Mouse (Mus musculus) hindbrain, embryonic 16.5 days (tissue): ENCODE measurements at regions not wholly inside any gene's neighbourhood (a gene's known extent, or its start where the extent isn't known, plus 50 kb on each side); places are given as distances from the start of the nearest gene placed in this dataset.

Source experiments
- ATAC-seq: fragments of 200-750 bp; cut with Nextera tagmentation; 2 replicates; pipeline ENCODE4 v1.8.0; 2017; ENCODE audit warnings: moderate TSS enrichment, moderate library complexity
- H3K27ac ChIP-seq: fragments of 300-500 bp; sonication (generic); 2 replicates; pipeline ENCODE4 v1.5.1; 2014; ENCODE audit warnings: low read depth, mild to moderate bottlenecking, control low read depth, low read length, moderate library complexity
- H3K27me3 ChIP-seq: fragments of 300-500 bp; sonication (generic); replicated peaks from 2 replicates; pipeline ENCODE4 v1.6.1; 2014; ENCODE audit warnings: low read length; ENCODE audit not compliant: control insufficient read depth, insufficient read depth
- H3K36me3 ChIP-seq: fragments of 300-500 bp; sonication (generic); 2 replicates; pipeline ENCODE4 v1.6.1; 2014; ENCODE audit warnings: mild to moderate bottlenecking, low read length, moderate library complexity, mixed read lengths; ENCODE audit not compliant: control insufficient read depth, insufficient read depth
- H3K4me1 ChIP-seq: fragments of 300-500 bp; sonication (generic); 2 replicates; pipeline ENCODE4 v1.6.1; 2014; ENCODE audit warnings: low read depth, low read length; ENCODE audit not compliant: control insufficient read depth, insufficient read depth
- H3K4me2 ChIP-seq: fragments of 300-500 bp; sonication (generic); 2 replicates; pipeline ENCODE4 v1.6.1; 2014; ENCODE audit warnings: mild to moderate bottlenecking, low read length, control low read depth, moderate library complexity
- H3K4me3 ChIP-seq: fragments of 300-500 bp; sonication (generic); 2 replicates; pipeline ENCODE4 v1.5.1; 2014; ENCODE audit warnings: mild to moderate bottlenecking, low read length, control low read depth, moderate library complexity
- H3K9ac ChIP-seq: fragments of 300-500 bp; sonication (generic); 2 replicates; pipeline ENCODE4 v1.6.1; 2014; ENCODE audit warnings: low read depth, mild to moderate bottlenecking, control low read depth, low read length, moderate library complexity
- H3K9me3 ChIP-seq: fragments of 300-500 bp; sonication (generic); 2 replicates; pipeline ENCODE4 v1.6.1; 2014; ENCODE audit warnings: mild to moderate bottlenecking, low read length, moderate library complexity; ENCODE audit not compliant: control insufficient read depth
- WGBS: fragments of 180-500 bp; shearing (Covaris S2); extraction: QIAGEN DNeasy Blood & Tissue Kit; methylation state at CpG from one replicate; pipeline ENCODE4 v1.1.7; 2014; 5-methylcytosine and 5-hydroxymethylcytosine counted together

- Histone ChIP-seq H3K4me2 (no peak overlapping the region), H3K4me1 (peaks cover 7% of the 10 kb centered on the region), H3K4me3 (no peak overlapping the region), H3K27ac (no peak overlapping the region), H3K36me3 (no peaks in the 10 kb centered on the region), H3K9me3 (0 out of 2 replicates have a peak, but pooled peaks cover 3% of the 10 kb centered on the region), H3K27me3 (no peaks in the 10 kb centered on the region), H3K9ac (no peak overlapping the region)
- ATAC-seq = no peak
- WGBS = 87% methylated on average over 12 of the region's 12 CpGs
Observed at GRCm38 (mm10) chr12:110021690-110022089, 257.2 kb upstream of the Dio3 start.

- 66% methylated on average over 6 of the region's 6 CpGs for WGBS
- H3K4me3 ChIP-seq = no peak overlapping the region
- peaks cover 7% of the 10 kb centered on the region for H3K4me1 ChIP-seq
- H3K36me3 ChIP-seq = no peaks in the 10 kb centered on the region
- no peak overlapping the region for H3K9ac ChIP-seq
- H3K9me3 ChIP-seq = 0 out of 2 replicates have a peak, but pooled peaks cover 3% of the 10 kb centered on the region
- H3K27me3 ChIP-seq = no peaks in the 10 kb centered on the region
- no peak for ATAC-seq
- no peak overlapping the region for H3K27ac ChIP-seq
- no peak overlapping the region for H3K4me2 ChIP-seq
Observed at GRCm38 (mm10) chr12:110022631-110023030, 256.2 kb upstream of the Dio3 start.

GRCm38 (mm10) chr12:110023192-110024101, 255.4 kb upstream of the Dio3 start:
- Histone ChIP-seq H3K27ac (no peak overlapping the region), H3K4me2 (no peak overlapping the region), H3K9me3 (0 out of 2 replicates have a peak, but pooled peaks cover 1% of the 10 kb centered on the region), H3K4me1 (peaks cover 7% of the 10 kb centered on the region), H3K4me3 (no peak overlapping the region), H3K27me3 (no peaks in the 10 kb centered on the region), H3K36me3 (no peaks in the 10 kb centered on the region), H3K9ac (no peak overlapping the region)
- ATAC-seq = no peak
- WGBS = 60% methylated on average over 11 of the region's 11 CpGs

GRCm38 (mm10) chr12:110024295-110024694, 254.6 kb upstream of the Dio3 start:
- no peaks in the 10 kb centered on the region for H3K9me3 ChIP-seq
- ATAC-seq = no peak
- H3K36me3 ChIP-seq = no peaks in the 10 kb centered on the region
- no peak overlapping the region for H3K4me2 ChIP-seq
- H3K27me3 ChIP-seq = no peaks in the 10 kb centered on the region
- no peak overlapping the region for H3K9ac ChIP-seq
- H3K4me1 ChIP-seq = peaks cover 7% of the 10 kb centered on the region
- WGBS = 83% methylated on average over 9 of the region's 9 CpGs
- no peak overlapping the region for H3K27ac ChIP-seq
- no peak overlapping the region for H3K4me3 ChIP-seq

GRCm38 (mm10) chr12:110025171-110025570, 253.7 kb upstream of the Dio3 start:
- H3K9me3 ChIP-seq = no peaks in the 10 kb centered on the region
- H3K27me3 ChIP-seq = no peaks in the 10 kb centered on the region
- H3K36me3 ChIP-seq = no peaks in the 10 kb centered on the region
- no peak for ATAC-seq
- no peak overlapping the region for H3K27ac ChIP-seq
- H3K4me2 ChIP-seq = no peak overlapping the region
- WGBS = 87% methylated on average over 7 of the region's 7 CpGs
- H3K9ac ChIP-seq = no peak overlapping the region
- peaks cover 7% of the 10 kb centered on the region for H3K4me1 ChIP-seq
- no peak overlapping the region for H3K4me3 ChIP-seq

GRCm38 (mm10) chr12:110026033-110026750, 252.7 kb upstream of the Dio3 start:
- Histone ChIP-seq H3K27me3 (no peaks in the 10 kb centered on the region), H3K9ac (no peak overlapping the region), H3K4me3 (no peak overlapping the region), H3K36me3 (no peaks in the 10 kb centered on the region), H3K9me3 (no peaks in the 10 kb centered on the region), H3K4me2 (no peak overlapping the region), H3K27ac (no peak overlapping the region; the same call in 1 of the 2 replicates), H3K4me1 (peaks cover 7% of the 10 kb centered on the region)
- 25% methylated on average over 11 of the region's 11 CpGs for WGBS
- ATAC-seq = peak; percentile 56

GRCm38 (mm10) chr12:110027345-110027744, 251.5 kb upstream of the Dio3 start:
- Histone ChIP-seq H3K4me2 (no peak overlapping the region), H3K36me3 (no peaks in the 10 kb centered on the region), H3K4me3 (no peak overlapping the region), H3K27ac (no peak overlapping the region), H3K9me3 (no peaks in the 10 kb centered on the region), H3K4me1 (peaks cover 7% of the 10 kb centered on the region), H3K27me3 (no peaks in the 10 kb centered on the region), H3K9ac (no peak overlapping the region)
- ATAC-seq = no peak
- WGBS = 78% methylated on average over 6 of the region's 6 CpGs

- Histone ChIP-seq H3K27me3 (no peaks in the 10 kb centered on the region), H3K36me3 (no peaks in the 10 kb centered on the region), H3K9ac (no peak overlapping the region), H3K27ac (no peak overlapping the region), H3K4me1 (peaks cover 7% of the 10 kb centered on the region), H3K9me3 (no peaks in the 10 kb centered on the region), H3K4me3 (no peak overlapping the region), H3K4me2 (no peak overlapping the region)
- WGBS = 59% methylated on average over 12 of the region's 12 CpGs
- ATAC-seq = no peak
Observed at GRCm38 (mm10) chr12:110027976-110028375, 250.9 kb upstream of the Dio3 start.

- Histone ChIP-seq H3K4me3 (no peak overlapping the region), H3K4me1 (peaks cover 7% of the 10 kb centered on the region), H3K27ac (no peak overlapping the region), H3K36me3 (no peaks in the 10 kb centered on the region), H3K9ac (no peak overlapping the region), H3K9me3 (no peaks in the 10 kb centered on the region), H3K4me2 (no peak overlapping the region), H3K27me3 (no peaks in the 10 kb centered on the region)
- no peak for ATAC-seq
- WGBS = 76% methylated on average over 9 of the region's 9 CpGs
Observed at GRCm38 (mm10) chr12:110028646-110029045, 250.2 kb upstream of the Dio3 start.
